Mouse (Mus musculus): ENCODE results near the gene Wdr25. TPM values are rescaled to one million over a fixed set of nuclear protein-coding genes. Genes with fewer than 3 reads are reported as not detected.

Gene Wdr25
- polyA plus RNA-seq, 1 experiment from 2014 or later: 9.9 TPM

- ATAC-seq (ENCODE audit: low FRiP score, low TSS enrichment): no peak
- H3K36me3 ChIP-seq (ENCODE audit: insufficient read depth, low read length): 0 out of 2 replicates have a peak, but pooled peaks cover 5% of the 10 kb centered on the region
- no peak overlapping the region for H3K27ac ChIP-seq (ENCODE audit: low read length)
- no peaks in the 10 kb centered on the region for H3K9me3 ChIP-seq (ENCODE audit: low read length)
- H3K27me3 ChIP-seq (ENCODE audit: insufficient read depth, low read length): no peaks in the 10 kb centered on the region
- no peak overlapping the region for H3K4me3 ChIP-seq (ENCODE audit: low read length)
- no peak overlapping the region for H3K9ac ChIP-seq (replicated peaks; ENCODE audit: low read length)
- no peak overlapping the region for H3K4me2 ChIP-seq (replicated peaks; ENCODE audit: low read depth, low read length)
- 85% methylated on average over 5 of the region's 5 CpGs for WGBS
- no peaks in the 10 kb centered on the region for H3K4me1 ChIP-seq (ENCODE audit: insufficient read depth, low read length)
Measured at GRCm38 (mm10) chr12:109022966-109023365, 129.5 kb downstream of the Wdr25 start.

GRCm38 (mm10) chr12:109023780-109024179 lies 130.3 kb downstream of the Wdr25 start:
- no peak for ATAC-seq (ENCODE audit: low FRiP score, low TSS enrichment)
- H3K9me3 ChIP-seq (ENCODE audit: low read length): no peaks in the 10 kb centered on the region
- 55% methylated on average over 9 of the region's 9 CpGs for WGBS

GRCm38 (mm10) chr12:109037026-109037425 lies 143.6 kb downstream of the Wdr25 start:
- H3K27ac ChIP-seq (ENCODE audit: low read length): no peak overlapping the region
- peaks cover 7% of the 10 kb centered on the region for H3K27me3 ChIP-seq (ENCODE audit: insufficient read depth, low read length)
- H3K4me2 ChIP-seq (replicated peaks; ENCODE audit: low read depth, low read length): no peak overlapping the region
- ATAC-seq (ENCODE audit: low FRiP score, low TSS enrichment): no peak
- no peak overlapping the region for H3K9ac ChIP-seq (replicated peaks; ENCODE audit: low read length)
- WGBS: 67% methylated on average over 2 of the region's 2 CpGs
- peaks cover 12% of the 10 kb centered on the region; the same call in 1 of the 2 replicates for H3K9me3 ChIP-seq (ENCODE audit: low read length)
- H3K36me3 ChIP-seq (ENCODE audit: insufficient read depth, low read length): peaks cover 3% of the 10 kb centered on the region; the same call in 1 of the 2 replicates
- H3K4me3 ChIP-seq (ENCODE audit: low read length): no peak overlapping the region
- H3K4me1 ChIP-seq (ENCODE audit: insufficient read depth, low read length): no peaks in the 10 kb centered on the region

More at GRCm38 (mm10) chr12:109023780-109024179, 130.3 kb downstream of the Wdr25 start:
- H3K27me3 ChIP-seq (ENCODE audit: insufficient read depth, low read length): no peaks in the 10 kb centered on the region
- H3K4me3 ChIP-seq (ENCODE audit: low read length): no peak overlapping the region
- H3K27ac ChIP-seq (ENCODE audit: low read length): no peak overlapping the region
- no peak overlapping the region for H3K9ac ChIP-seq (replicated peaks; ENCODE audit: low read length)
- 0 out of 2 replicates have a peak, but pooled peaks cover 5% of the 10 kb centered on the region for H3K36me3 ChIP-seq (ENCODE audit: insufficient read depth, low read length)
- H3K4me2 ChIP-seq (replicated peaks; ENCODE audit: low read depth, low read length): no peak overlapping the region
- H3K4me1 ChIP-seq (ENCODE audit: insufficient read depth, low read length): no peaks in the 10 kb centered on the region

- WGBS: 58% methylated on average over 14 of the region's 14 CpGs
Measured at GRCm38 (mm10) chr12:109038179-109038819, 144.9 kb downstream of the Wdr25 start.

GRCm38 (mm10) chr12:109039311-109039710 lies 145.9 kb downstream of the Wdr25 start:
- ATAC-seq (ENCODE audit: low FRiP score, low TSS enrichment): no peak
- Histone ChIP-seq H3K36me3 (ENCODE audit: insufficient read depth, low read length) (no peaks in the 10 kb centered on the region), H3K4me2 (replicated peaks; ENCODE audit: low read depth, low read length) (no peak overlapping the region), H3K9ac (replicated peaks; ENCODE audit: low read length) (no peak overlapping the region), H3K9me3 (ENCODE audit: low read length) (no peaks in the 10 kb centered on the region), H3K27ac (ENCODE audit: low read length) (no peak overlapping the region), H3K27me3 (ENCODE audit: insufficient read depth, low read length) (peaks cover 3% of the 10 kb centered on the region; the same call in 1 of the 2 replicates), H3K4me1 (ENCODE audit: insufficient read depth, low read length) (no peaks in the 10 kb centered on the region), H3K4me3 (ENCODE audit: low read length) (no peak overlapping the region)
- WGBS: 62% methylated on average over 7 of the region's 7 CpGs

More at GRCm38 (mm10) chr12:109038179-109038819, 144.9 kb downstream of the Wdr25 start:
- Histone ChIP-seq H3K36me3 (ENCODE audit: insufficient read depth, low read length) (peaks cover 3% of the 10 kb centered on the region; the same call in 1 of the 2 replicates), H3K4me1 (ENCODE audit: insufficient read depth, low read length) (no peaks in the 10 kb centered on the region), H3K4me2 (replicated peaks; ENCODE audit: low read depth, low read length) (no peak overlapping the region), H3K4me3 (ENCODE audit: low read length) (no peak overlapping the region), H3K9ac (replicated peaks; ENCODE audit: low read length) (no peak overlapping the region), H3K9me3 (ENCODE audit: low read length) (peaks cover 9% of the 10 kb centered on the region; the same call in 1 of the 2 replicates), H3K27me3 (ENCODE audit: insufficient read depth, low read length) (peaks cover 3% of the 10 kb centered on the region), H3K27ac (ENCODE audit: low read length) (no peak overlapping the region)
- ATAC-seq (ENCODE audit: low FRiP score, low TSS enrichment): no peak

- Histone ChIP-seq H3K27me3 (ENCODE audit: insufficient read depth, low read length) (peaks cover 9% of the 10 kb centered on the region), H3K4me1 (ENCODE audit: insufficient read depth, low read length) (no peaks in the 10 kb centered on the region), H3K27ac (ENCODE audit: low read length) (no peak overlapping the region), H3K36me3 (ENCODE audit: insufficient read depth, low read length) (no peaks in the 10 kb centered on the region), H3K4me3 (ENCODE audit: low read length) (no peak overlapping the region), H3K9ac (replicated peaks; ENCODE audit: low read length) (no peak overlapping the region), H3K4me2 (replicated peaks; ENCODE audit: low read depth, low read length) (no peak overlapping the region), H3K9me3 (ENCODE audit: low read length) (no peaks in the 10 kb centered on the region)
- 28% methylated on average over 5 of the region's 5 CpGs for WGBS
- ATAC-seq (ENCODE audit: low FRiP score, low TSS enrichment): peak; percentile 32; the same call in 1 of the 2 replicates
Measured at GRCm38 (mm10) chr12:109044497-109044896, 151.1 kb downstream of the Wdr25 start.

- H3K27ac ChIP-seq (ENCODE audit: low read length): no peak overlapping the region
- no peak overlapping the region for H3K9ac ChIP-seq (replicated peaks; ENCODE audit: low read length)
- H3K9me3 ChIP-seq (ENCODE audit: low read length): no peaks in the 10 kb centered on the region
- WGBS: 71% methylated on average over 7 of the region's 7 CpGs
- no peaks in the 10 kb centered on the region for H3K4me1 ChIP-seq (ENCODE audit: insufficient read depth, low read length)
- peaks cover 16% of the 10 kb centered on the region for H3K27me3 ChIP-seq (ENCODE audit: insufficient read depth, low read length)
- no peaks in the 10 kb centered on the region for H3K36me3 ChIP-seq (ENCODE audit: insufficient read depth, low read length)
- ATAC-seq (ENCODE audit: low FRiP score, low TSS enrichment): no peak
- H3K4me2 ChIP-seq (replicated peaks; ENCODE audit: low read depth, low read length): no peak overlapping the region
- H3K4me3 ChIP-seq (ENCODE audit: low read length): no peak overlapping the region
Measured at GRCm38 (mm10) chr12:109045581-109045980, 152.2 kb downstream of the Wdr25 start.

- Histone ChIP-seq H3K27ac (ENCODE audit: low read length) (no peak overlapping the region), H3K27me3 (ENCODE audit: insufficient read depth, low read length) (peaks cover 57% of the 10 kb centered on the region), H3K4me3 (ENCODE audit: low read length) (no peak overlapping the region), H3K9ac (replicated peaks; ENCODE audit: low read length) (no peak overlapping the region), H3K4me2 (replicated peaks; ENCODE audit: low read depth, low read length) (no peak overlapping the region), H3K4me1 (ENCODE audit: insufficient read depth, low read length) (peaks cover 10% of the 10 kb centered on the region), H3K36me3 (ENCODE audit: insufficient read depth, low read length) (no peaks in the 10 kb centered on the region), H3K9me3 (ENCODE audit: low read length) (no peaks in the 10 kb centered on the region)
- no peak for ATAC-seq (ENCODE audit: low FRiP score, low TSS enrichment)
- WGBS: 84% methylated on average over 4 of the region's 4 CpGs
Measured at GRCm38 (mm10) chr12:109049949-109050348, 156.5 kb downstream of the Wdr25 start.

- H3K4me1 ChIP-seq (ENCODE audit: insufficient read depth, low read length): peaks cover 10% of the 10 kb centered on the region
- peak; percentile 22; the same call in 1 of the 2 replicates for ATAC-seq (ENCODE audit: low FRiP score, low TSS enrichment)
- WGBS: under 1% methylated on average over 99 of the region's 105 CpGs
- peak overlapping the region; percentile 56 for H3K4me3 ChIP-seq (ENCODE audit: low read length)
- H3K9ac ChIP-seq (replicated peaks; ENCODE audit: low read length): peak overlapping the region; percentile 57
- H3K9me3 ChIP-seq (ENCODE audit: low read length): no peaks in the 10 kb centered on the region
- H3K36me3 ChIP-seq (ENCODE audit: insufficient read depth, low read length): no peaks in the 10 kb centered on the region
- peaks cover 66% of the 10 kb centered on the region for H3K27me3 ChIP-seq (ENCODE audit: insufficient read depth, low read length)
- peak overlapping the region; percentile 94 for H3K4me2 ChIP-seq (replicated peaks; ENCODE audit: low read depth, low read length)
- H3K27ac ChIP-seq (ENCODE audit: low read length): no peak overlapping the region
Measured at GRCm38 (mm10) chr12:109053020-109053806, 159.8 kb downstream of the Wdr25 start.
